Mouse (Mus musculus): Measurements from ENCODE around the gene Spata1. TPM values are rescaled to one million over a fixed set of nuclear protein-coding genes. Genes with fewer than 3 reads are reported as not detected.
"Not testable (repeated sequence)": the region's sequence is repeated elsewhere in the genome, so short reads cannot be mapped to it uniquely, and the experiment has no call there.

Gene Spata1
- polyA plus RNA-seq, 1 experiment from 2014 or later = 4.1 TPM

GRCm38 (mm10) chr3:146434686-146435085 lies 64.9 kb downstream of the Spata1 start:
- Histone ChIP-seq H3K27me3 (ENCODE audit: control insufficient read depth, insufficient read depth, low read depth, low read length) (no peaks in the 10 kb centered on the region), H3K9ac (ENCODE audit: low read length) (no peak overlapping the region), H3K4me2 (ENCODE audit: low read depth, low read length) (no peak overlapping the region), H3K4me3 (ENCODE audit: low read length) (no peak overlapping the region), H3K4me1 (replicated peaks; ENCODE audit: control insufficient read depth, insufficient read depth, low read length) (no peaks in the 10 kb centered on the region), H3K36me3 (ENCODE audit: control insufficient read depth, insufficient read depth, low read length) (peaks cover 22% of the 10 kb centered on the region), H3K9me3 (ENCODE audit: control insufficient read depth, low read length) (no peaks in the 10 kb centered on the region), H3K27ac (ENCODE audit: low read length) (no peak overlapping the region)
- WGBS = 87% methylated on average over 8 of the region's 8 CpGs
- no peak for ATAC-seq (ENCODE audit: low read depth)

- Histone ChIP-seq H3K9me3 (ENCODE audit: control insufficient read depth, low read length) (no peaks in the 10 kb centered on the region), H3K9ac (ENCODE audit: low read length) (no peak overlapping the region), H3K36me3 (ENCODE audit: control insufficient read depth, insufficient read depth, low read length) (peaks cover 23% of the 10 kb centered on the region), H3K27me3 (ENCODE audit: control insufficient read depth, insufficient read depth, low read depth, low read length) (no peaks in the 10 kb centered on the region), H3K4me1 (replicated peaks; ENCODE audit: control insufficient read depth, insufficient read depth, low read length) (no peaks in the 10 kb centered on the region), H3K27ac (ENCODE audit: low read length) (no peak overlapping the region), H3K4me2 (ENCODE audit: low read depth, low read length) (no peak overlapping the region), H3K4me3 (ENCODE audit: low read length) (no peak overlapping the region)
- no peak for ATAC-seq (ENCODE audit: low read depth)
- WGBS = 89% methylated on average over 14 of the region's 14 CpGs
These were observed 65.7 kb downstream of the Spata1 start for GRCm38 (mm10) chr3:146433681-146434350.

- H3K36me3 ChIP-seq (ENCODE audit: control insufficient read depth, insufficient read depth, low read length) = peaks cover 19% of the 10 kb centered on the region
- not testable (repeated sequence) for H3K9me3 ChIP-seq (ENCODE audit: control insufficient read depth, low read length); H3K4me3 ChIP-seq (ENCODE audit: low read length); H3K4me1 ChIP-seq (replicated peaks; ENCODE audit: control insufficient read depth, insufficient read depth, low read length); H3K27ac ChIP-seq (ENCODE audit: low read length); H3K27me3 ChIP-seq (ENCODE audit: control insufficient read depth, insufficient read depth, low read depth, low read length); H3K4me2 ChIP-seq (ENCODE audit: low read depth, low read length); ATAC-seq (ENCODE audit: low read depth); H3K9ac ChIP-seq (ENCODE audit: low read length)
- 91% methylated on average over 11 of the region's 11 CpGs for WGBS
These were observed 66.5 kb downstream of the Spata1 start for GRCm38 (mm10) chr3:146433063-146433462.

GRCm38 (mm10) chr3:146426489-146426888 lies 73.1 kb downstream of the Spata1 start:
- 87% methylated on average over 8 of the region's 8 CpGs for WGBS

GRCm38 (mm10) chr3:146425902-146426301 lies 73.7 kb downstream of the Spata1 start:
- WGBS = 46% methylated on average over 7 of the region's 7 CpGs
- Histone ChIP-seq H3K4me2 (ENCODE audit: low read depth, low read length) (no peak overlapping the region), H3K36me3 (ENCODE audit: control insufficient read depth, insufficient read depth, low read length) (peaks cover 8% of the 10 kb centered on the region), H3K4me1 (replicated peaks; ENCODE audit: control insufficient read depth, insufficient read depth, low read length) (peaks cover 6% of the 10 kb centered on the region), H3K4me3 (ENCODE audit: low read length) (no peak overlapping the region), H3K9ac (ENCODE audit: low read length) (no peak overlapping the region), H3K27me3 (ENCODE audit: control insufficient read depth, insufficient read depth, low read depth, low read length) (no peaks in the 10 kb centered on the region), H3K27ac (ENCODE audit: low read length) (no peak overlapping the region), H3K9me3 (ENCODE audit: control insufficient read depth, low read length) (no peaks in the 10 kb centered on the region)
- ATAC-seq (ENCODE audit: low read depth) = no peak

More at GRCm38 (mm10) chr3:146426489-146426888, 73.1 kb downstream of the Spata1 start:
- no peak for ATAC-seq (ENCODE audit: low read depth)
- H3K9me3 ChIP-seq (ENCODE audit: control insufficient read depth, low read length) = no peaks in the 10 kb centered on the region
- H3K4me3 ChIP-seq (ENCODE audit: low read length) = no peak overlapping the region
- H3K27me3 ChIP-seq (ENCODE audit: control insufficient read depth, insufficient read depth, low read depth, low read length) = no peaks in the 10 kb centered on the region
- H3K9ac ChIP-seq (ENCODE audit: low read length) = no peak overlapping the region
- peaks cover 4% of the 10 kb centered on the region for H3K4me1 ChIP-seq (replicated peaks; ENCODE audit: control insufficient read depth, insufficient read depth, low read length)
- peaks cover 13% of the 10 kb centered on the region for H3K36me3 ChIP-seq (ENCODE audit: control insufficient read depth, insufficient read depth, low read length)
- H3K27ac ChIP-seq (ENCODE audit: low read length) = no peak overlapping the region
- H3K4me2 ChIP-seq (ENCODE audit: low read depth, low read length) = no peak overlapping the region

- H3K9me3 ChIP-seq (ENCODE audit: control insufficient read depth, low read length) = no peaks in the 10 kb centered on the region
- no peak overlapping the region for H3K4me3 ChIP-seq (ENCODE audit: low read length)
- H3K27me3 ChIP-seq (ENCODE audit: control insufficient read depth, insufficient read depth, low read depth, low read length) = no peaks in the 10 kb centered on the region
- no peak overlapping the region for H3K9ac ChIP-seq (ENCODE audit: low read length)
- peak; percentile 71; the same call in 1 of the 2 replicates for ATAC-seq (ENCODE audit: low read depth)
- peaks cover 9% of the 10 kb centered on the region for H3K36me3 ChIP-seq (ENCODE audit: control insufficient read depth, insufficient read depth, low read length)
- H3K27ac ChIP-seq (ENCODE audit: low read length) = no peak overlapping the region
- peaks cover 6% of the 10 kb centered on the region for H3K4me1 ChIP-seq (replicated peaks; ENCODE audit: control insufficient read depth, insufficient read depth, low read length)
- WGBS = 43% methylated on average over 7 of the region's 7 CpGs
- no peak overlapping the region for H3K4me2 ChIP-seq (ENCODE audit: low read depth, low read length)
These were observed 75.2 kb downstream of the Spata1 start for GRCm38 (mm10) chr3:146424306-146424900.

- H3K9me3 ChIP-seq (ENCODE audit: control insufficient read depth, low read length) = no peaks in the 10 kb centered on the region
- no peak overlapping the region for H3K27ac ChIP-seq (ENCODE audit: low read length)
- H3K4me2 ChIP-seq (ENCODE audit: low read depth, low read length) = no peak overlapping the region
- 85% methylated on average over 7 of the region's 7 CpGs for WGBS
- ATAC-seq (ENCODE audit: low read depth) = no peak
- no peak overlapping the region for H3K9ac ChIP-seq (ENCODE audit: low read length)
- peaks cover 8% of the 10 kb centered on the region for H3K36me3 ChIP-seq (ENCODE audit: control insufficient read depth, insufficient read depth, low read length)
- H3K4me1 ChIP-seq (replicated peaks; ENCODE audit: control insufficient read depth, insufficient read depth, low read length) = peaks cover 6% of the 10 kb centered on the region
- no peak overlapping the region for H3K4me3 ChIP-seq (ENCODE audit: low read length)
- no peaks in the 10 kb centered on the region for H3K27me3 ChIP-seq (ENCODE audit: control insufficient read depth, insufficient read depth, low read depth, low read length)
These were observed 75.8 kb downstream of the Spata1 start for GRCm38 (mm10) chr3:146423710-146424109.

- Histone ChIP-seq H3K4me2 (ENCODE audit: low read depth, low read length) (no peak overlapping the region), H3K4me3 (ENCODE audit: low read length) (no peak overlapping the region), H3K4me1 (replicated peaks; ENCODE audit: control insufficient read depth, insufficient read depth, low read length) (peaks cover 6% of the 10 kb centered on the region), H3K27me3 (ENCODE audit: control insufficient read depth, insufficient read depth, low read depth, low read length) (no peaks in the 10 kb centered on the region), H3K9me3 (ENCODE audit: control insufficient read depth, low read length) (no peaks in the 10 kb centered on the region), H3K9ac (ENCODE audit: low read length) (no peak overlapping the region), H3K36me3 (ENCODE audit: control insufficient read depth, insufficient read depth, low read length) (peaks cover 5% of the 10 kb centered on the region; the same call in 1 of the 2 replicates), H3K27ac (ENCODE audit: low read length) (no peak overlapping the region)
- ATAC-seq (ENCODE audit: low read depth) = no peak
- WGBS = 20% methylated on average over 8 of the region's 8 CpGs
These were observed 77.8 kb downstream of the Spata1 start for GRCm38 (mm10) chr3:146421787-146422186.

- Histone ChIP-seq H3K9me3 (ENCODE audit: control insufficient read depth, low read length) (no peaks in the 10 kb centered on the region), H3K36me3 (ENCODE audit: control insufficient read depth, insufficient read depth, low read length) (peaks cover 5% of the 10 kb centered on the region; the same call in 1 of the 2 replicates), H3K9ac (ENCODE audit: low read length) (no peak overlapping the region), H3K4me1 (replicated peaks; ENCODE audit: control insufficient read depth, insufficient read depth, low read length) (peaks cover 6% of the 10 kb centered on the region), H3K27ac (ENCODE audit: low read length) (no peak overlapping the region), H3K4me3 (ENCODE audit: low read length) (no peak overlapping the region), H3K4me2 (ENCODE audit: low read depth, low read length) (no peak overlapping the region), H3K27me3 (ENCODE audit: control insufficient read depth, insufficient read depth, low read depth, low read length) (no peaks in the 10 kb centered on the region)
- ATAC-seq (ENCODE audit: low read depth) = no peak
- WGBS = 85% methylated on average over 15 of the region's 15 CpGs
These were observed 79.5 kb downstream of the Spata1 start for GRCm38 (mm10) chr3:146419992-146420537.
